Comparison of ENCODE assay signal across 7 mouse cellular contexts in the genomic region with DNA sequence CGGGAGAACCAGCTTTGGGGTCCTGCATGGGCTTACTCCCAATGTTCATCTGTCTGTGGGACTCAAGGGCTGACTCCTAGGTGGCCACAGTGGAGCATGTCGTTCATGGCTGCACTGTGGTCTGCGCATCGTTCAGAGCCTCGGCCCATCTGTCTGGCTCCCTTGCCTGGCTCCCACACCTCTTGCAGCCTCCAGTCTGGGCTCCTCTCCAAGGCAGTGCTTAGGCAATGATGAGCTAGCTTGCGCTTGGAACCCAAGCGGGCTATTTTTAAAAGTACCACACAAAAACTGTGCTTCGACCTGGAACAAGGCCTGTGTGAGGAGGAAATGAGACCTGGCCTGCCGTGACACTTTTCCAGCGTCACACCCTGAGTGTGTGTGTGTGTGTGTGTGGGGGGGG. TPM values are rescaled to one million over a fixed set of nuclear protein-coding genes. Genes with fewer than 3 reads are reported as not detected.
DNase-seq lines count a peak whose midpoint lies in the region.

No protein-coding gene starts in this region.

- DNase-seq in urinary bladder, postnatal 25 days (ENCODE audit: low spot score), result peak; percentile 3
- DNase-seq in urinary bladder, adult 2 months (ENCODE audit: low spot score), result no peak
- DNase-seq in frontal cortex, postnatal 25 days (ENCODE audit: low spot score in 2 of 2), result peak; percentile 35 to 61
- peak; percentile 91 for DNase-seq in layer of hippocampus, adult 9-11 months
- peak; percentile 21 for DNase-seq in ovary, postnatal 10 days (ENCODE audit: low spot score)
- DNase-seq in retina, embryonic 14.5 days (ENCODE audit: low spot score), result no peak
- no peak for DNase-seq in thymus, postnatal 14 days

RNA-seq across cellular contexts. Expression of gene Ube2ql1, which starts 21.7 kb away (rescaled TPM):
- 1.2 and 2.2 TPM in 2 replicates for polyA plus RNA-seq in urinary bladder, adult 2 months (2012; rRNA removed)

RNA-seq across cellular contexts. Expression of gene Med10, which starts 40.8 kb away (rescaled TPM):
- polyA plus RNA-seq in urinary bladder, adult 2 months (2012; rRNA removed), result 44.6 and 54.3 TPM in 2 replicates

Comparison
In these comparisons a context has a peak if more than half of its experiments do, and no peak if none do; other contexts are left out.
1. DNase-seq: peak in urinary bladder, postnatal 25 days (single experiment), frontal cortex, postnatal 25 days (2 of 2), layer of hippocampus, adult 9-11 months (single experiment) and ovary, postnatal 10 days (single experiment); none in urinary bladder, adult 2 months (single experiment), retina, embryonic 14.5 days (single experiment) and thymus, postnatal 14 days (single experiment).